Mouse (Mus musculus) forebrain, embryonic 15.5 days (tissue): ENCODE data around the gene Mlxipl. TPM values are rescaled to one million over a fixed set of nuclear protein-coding genes. Genes with fewer than 3 reads are reported as not detected.
A peak's percentile ranks its signal among the peaks of the same experiment; 100 is the strongest.

Source experiments
- ATAC-seq: fragments of 200-750 bp; cut with Nextera tagmentation; replicated peaks from 2 replicates; pipeline ENCODE4 v1.8.0; 2017; ENCODE audit warnings: mild to moderate bottlenecking, moderate TSS enrichment, moderate library complexity
- H3K27ac ChIP-seq: fragments of 300-500 bp; sonication (generic); replicated peaks from 2 replicates; pipeline ENCODE4 v1.5.1; 2015; ENCODE audit warnings: mild to moderate bottlenecking, inconsistent platforms
- H3K27me3 ChIP-seq: fragments of 300-500 bp; sonication (generic); 2 replicates; pipeline ENCODE4 v1.6.1; 2015; ENCODE audit warnings: inconsistent platforms
- H3K36me3 ChIP-seq: fragments of 300-500 bp; sonication (generic); 2 replicates; pipeline ENCODE4 v1.6.1; 2015; ENCODE audit warnings: mild to moderate bottlenecking, inconsistent platforms
- H3K4me1 ChIP-seq: fragments of 300-500 bp; sonication (generic); 2 replicates; pipeline ENCODE4 v1.6.1; 2015; ENCODE audit warnings: inconsistent platforms
- H3K4me2 ChIP-seq: fragments of 300-500 bp; sonication (generic); replicated peaks from 2 replicates; pipeline ENCODE4 v1.6.1; 2015; ENCODE audit warnings: mild to moderate bottlenecking, inconsistent platforms
- H3K4me3 ChIP-seq: fragments of 300-500 bp; sonication (generic); 2 replicates; pipeline ENCODE4 v1.5.1; 2015; ENCODE audit warnings: mild to moderate bottlenecking, inconsistent platforms
- H3K9ac ChIP-seq: fragments of 300-500 bp; sonication (generic); replicated peaks from 2 replicates; pipeline ENCODE4 v1.6.1; 2015; ENCODE audit warnings: mild to moderate bottlenecking, inconsistent platforms
- H3K9me3 ChIP-seq: fragments of 300-500 bp; sonication (generic); 2 replicates; pipeline ENCODE4 v1.6.1; 2016; ENCODE audit warnings: inconsistent platforms
- WGBS: fragments of 180-500 bp; shearing (Covaris S2); methylation state at CpG from one replicate; pipeline ENCODE4 v1.1.7; 2015; ENCODE audit warnings: mixed read lengths; 5-methylcytosine and 5-hydroxymethylcytosine counted together
- polyA plus RNA-seq: library from polyadenylated mRNA; unstranded; fragments of >200 nt; fragmentation: Nextera tagmentation; extraction: Ambion mirVana; gene quantifications from 2 replicates; pipeline ENCODE4 v1.2.1, GENCODE M21; 2015

Mlxipl gene
- polyA plus RNA-seq, 1 experiment from 2014 or later: 1.4 TPM

DNA sequence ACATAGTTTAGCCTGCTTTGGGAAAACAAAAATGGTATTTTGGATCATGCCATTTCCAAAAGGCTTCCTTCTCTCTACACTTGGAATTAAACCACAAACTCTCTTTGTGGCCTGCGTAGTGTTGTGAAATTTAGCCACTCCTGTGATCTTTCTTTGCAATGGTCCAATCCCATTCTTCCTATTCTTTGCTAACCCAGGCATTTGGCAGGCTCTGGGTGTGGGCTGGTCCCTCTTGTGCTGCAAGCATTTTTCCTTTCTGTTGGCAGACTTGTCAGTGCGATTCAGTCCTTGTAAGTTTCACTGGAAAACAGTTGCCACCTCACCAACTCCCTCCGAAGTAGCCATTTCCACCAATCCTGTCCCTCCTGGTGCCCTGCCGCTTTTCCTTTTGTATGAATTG is 71.5 kb downstream of the Mlxipl start:
- no peak overlapping the region for H3K9ac ChIP-seq
- H3K27me3 ChIP-seq: no peaks in the 10 kb centered on the region
- H3K4me2 ChIP-seq: no peak overlapping the region
- H3K27ac ChIP-seq: no peak overlapping the region
- ATAC-seq: no peak
- WGBS: 84% methylated on average over 4 of the region's 4 CpGs
- H3K36me3 ChIP-seq: peaks cover 48% of the 10 kb centered on the region
- H3K9me3 ChIP-seq: no peaks in the 10 kb centered on the region
- no peak overlapping the region for H3K4me3 ChIP-seq
- no peaks in the 10 kb centered on the region for H3K4me1 ChIP-seq

DNA sequence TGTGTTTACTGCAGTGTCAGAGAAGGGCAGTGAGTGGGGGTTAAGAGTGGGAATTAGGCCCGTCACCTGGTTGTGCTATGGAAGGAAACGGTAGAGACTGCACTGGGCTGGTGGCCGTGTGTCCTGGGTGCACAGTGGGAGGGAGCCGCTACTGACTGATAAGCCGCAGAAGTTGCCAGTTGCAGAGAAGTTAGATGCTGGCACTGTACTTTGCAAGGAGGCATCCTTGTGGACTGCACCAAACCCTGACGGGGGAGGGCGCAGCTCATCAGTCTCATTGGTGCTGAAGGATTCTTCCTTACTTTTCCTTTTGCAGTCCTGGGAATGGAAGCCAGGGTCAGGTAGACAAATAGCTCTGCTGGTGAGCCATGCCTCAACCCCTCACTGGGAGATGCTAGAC is 72.0 kb downstream of the Mlxipl start:
- H3K4me1 ChIP-seq: no peaks in the 10 kb centered on the region
- H3K9ac ChIP-seq: no peak overlapping the region
- 85% methylated on average over 7 of the region's 7 CpGs for WGBS
- no peak overlapping the region for H3K4me2 ChIP-seq
- no peaks in the 10 kb centered on the region for H3K27me3 ChIP-seq
- H3K27ac ChIP-seq: no peak overlapping the region
- no peak overlapping the region for H3K4me3 ChIP-seq
- H3K36me3 ChIP-seq: peaks cover 44% of the 10 kb centered on the region
- no peak for ATAC-seq
- no peaks in the 10 kb centered on the region for H3K9me3 ChIP-seq

DNA sequence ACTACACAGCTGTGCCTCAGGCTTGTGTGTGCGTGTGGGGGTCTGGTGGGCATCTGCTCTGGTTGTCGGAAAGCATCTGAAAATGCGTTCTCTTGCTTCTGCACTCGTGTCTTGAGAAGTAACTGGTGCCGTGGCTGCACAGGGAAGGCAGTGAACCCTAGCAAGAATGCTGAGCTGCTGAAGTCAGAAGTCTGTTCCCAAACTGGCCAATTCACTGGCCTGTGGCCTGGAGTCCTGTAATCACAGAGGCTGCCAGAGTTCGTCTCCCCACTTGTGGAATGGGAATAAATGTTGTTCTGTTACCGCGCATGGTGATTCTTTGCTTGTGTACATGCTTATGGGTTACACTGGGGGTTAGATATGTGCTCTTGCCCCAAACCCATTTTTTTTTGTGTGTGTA is 72.7 kb downstream of the Mlxipl start:
- Histone ChIP-seq H3K9me3 (no peaks in the 10 kb centered on the region), H3K9ac (no peak overlapping the region), H3K27ac (no peak overlapping the region), H3K4me3 (no peak overlapping the region), H3K4me2 (no peak overlapping the region), H3K36me3 (peaks cover 37% of the 10 kb centered on the region), H3K27me3 (no peaks in the 10 kb centered on the region), H3K4me1 (no peaks in the 10 kb centered on the region)
- 95% methylated on average over 8 of the region's 8 CpGs for WGBS
- ATAC-seq: no peak

DNA sequence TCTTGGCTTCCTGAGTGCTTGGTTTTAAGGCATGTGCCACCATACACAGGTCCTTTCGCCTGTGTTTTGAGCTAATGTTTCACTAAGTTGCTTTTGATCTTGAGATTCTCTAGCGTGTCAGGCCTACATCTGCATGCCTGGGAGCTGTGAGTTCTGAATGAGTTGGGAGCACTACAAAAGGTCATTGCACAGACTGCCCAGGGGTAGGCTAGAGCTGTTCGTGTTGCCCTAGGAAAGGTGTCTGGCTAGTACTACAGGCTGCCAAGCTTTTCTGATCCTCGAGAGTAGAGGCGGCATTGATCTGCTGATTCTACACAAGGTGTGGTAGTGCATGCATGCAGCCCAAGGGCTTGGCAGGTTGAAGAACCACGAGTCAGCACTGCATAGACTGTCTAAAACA is 73.1 kb downstream of the Mlxipl start:
- H3K9me3 ChIP-seq: no peaks in the 10 kb centered on the region
- H3K4me2 ChIP-seq: no peak overlapping the region
- H3K36me3 ChIP-seq: peaks cover 34% of the 10 kb centered on the region
- H3K4me1 ChIP-seq: no peaks in the 10 kb centered on the region
- no peak for ATAC-seq
- H3K27ac ChIP-seq: no peak overlapping the region
- 90% methylated on average over 6 of the region's 6 CpGs for WGBS
- H3K9ac ChIP-seq: no peak overlapping the region
- H3K27me3 ChIP-seq: no peaks in the 10 kb centered on the region
- no peak overlapping the region for H3K4me3 ChIP-seq

DNA sequence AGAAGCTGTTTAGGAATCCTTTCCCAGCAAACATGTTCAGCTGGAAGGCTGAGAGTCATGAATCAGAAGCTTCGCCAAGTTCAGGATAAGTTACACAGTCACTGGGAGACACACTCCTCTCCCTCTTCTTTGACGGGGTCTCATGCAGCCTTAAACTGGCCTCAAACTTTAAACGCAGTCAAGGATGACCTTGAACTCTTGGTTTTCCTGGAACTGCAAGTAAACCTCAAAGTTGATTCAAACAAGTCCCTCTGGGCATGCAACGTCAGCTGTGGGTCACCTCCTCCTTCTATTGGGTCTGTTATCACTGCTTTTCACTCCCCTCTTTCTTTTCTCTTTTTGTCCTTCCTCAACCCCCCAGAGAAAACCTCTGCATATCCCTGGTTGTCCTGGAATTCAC is 77.2 kb downstream of the Mlxipl start:
- ATAC-seq: no peak
- H3K4me1 ChIP-seq: peaks cover 10% of the 10 kb centered on the region
- H3K9me3 ChIP-seq: no peaks in the 10 kb centered on the region
- H3K4me2 ChIP-seq: no peak overlapping the region
- H3K27me3 ChIP-seq: no peaks in the 10 kb centered on the region
- 89% methylated on average over 4 of the region's 4 CpGs for WGBS
- no peak overlapping the region for H3K9ac ChIP-seq
- H3K27ac ChIP-seq: no peak overlapping the region
- H3K4me3 ChIP-seq: no peak overlapping the region
- H3K36me3 ChIP-seq: peaks cover 6% of the 10 kb centered on the region

DNA sequence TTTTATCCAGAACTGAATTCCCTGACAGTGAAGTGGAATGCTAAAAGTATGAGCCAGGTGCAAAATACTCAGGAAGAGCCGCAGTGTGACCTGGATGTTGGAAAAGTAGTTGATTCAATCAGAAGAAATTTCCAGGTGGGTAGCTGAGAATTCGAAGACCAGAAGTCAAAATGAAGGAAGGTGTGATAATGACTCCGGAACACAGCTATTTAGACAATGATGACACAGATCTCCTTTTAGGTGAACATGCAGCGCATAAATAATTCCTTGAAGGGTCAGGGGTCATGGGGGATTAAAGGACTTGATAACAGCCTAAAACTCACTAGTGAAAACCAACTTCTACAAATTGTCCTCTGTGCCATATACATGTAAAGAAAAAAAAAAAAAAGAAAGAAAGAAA is 77.8 kb downstream of the Mlxipl start:
- WGBS: 95% methylated on average over 4 of the region's 4 CpGs
- peaks cover 10% of the 10 kb centered on the region for H3K4me1 ChIP-seq
- H3K27ac ChIP-seq: peak overlapping the region; percentile 99; the same call in 1 of the 2 replicates
- no peak for ATAC-seq
- H3K27me3 ChIP-seq: no peaks in the 10 kb centered on the region
- no peak overlapping the region for H3K4me3 ChIP-seq
- H3K36me3 ChIP-seq: peaks cover 11% of the 10 kb centered on the region
- H3K9me3 ChIP-seq: no peaks in the 10 kb centered on the region
- no peak overlapping the region for H3K9ac ChIP-seq
- H3K4me2 ChIP-seq: no peak overlapping the region

DNA sequence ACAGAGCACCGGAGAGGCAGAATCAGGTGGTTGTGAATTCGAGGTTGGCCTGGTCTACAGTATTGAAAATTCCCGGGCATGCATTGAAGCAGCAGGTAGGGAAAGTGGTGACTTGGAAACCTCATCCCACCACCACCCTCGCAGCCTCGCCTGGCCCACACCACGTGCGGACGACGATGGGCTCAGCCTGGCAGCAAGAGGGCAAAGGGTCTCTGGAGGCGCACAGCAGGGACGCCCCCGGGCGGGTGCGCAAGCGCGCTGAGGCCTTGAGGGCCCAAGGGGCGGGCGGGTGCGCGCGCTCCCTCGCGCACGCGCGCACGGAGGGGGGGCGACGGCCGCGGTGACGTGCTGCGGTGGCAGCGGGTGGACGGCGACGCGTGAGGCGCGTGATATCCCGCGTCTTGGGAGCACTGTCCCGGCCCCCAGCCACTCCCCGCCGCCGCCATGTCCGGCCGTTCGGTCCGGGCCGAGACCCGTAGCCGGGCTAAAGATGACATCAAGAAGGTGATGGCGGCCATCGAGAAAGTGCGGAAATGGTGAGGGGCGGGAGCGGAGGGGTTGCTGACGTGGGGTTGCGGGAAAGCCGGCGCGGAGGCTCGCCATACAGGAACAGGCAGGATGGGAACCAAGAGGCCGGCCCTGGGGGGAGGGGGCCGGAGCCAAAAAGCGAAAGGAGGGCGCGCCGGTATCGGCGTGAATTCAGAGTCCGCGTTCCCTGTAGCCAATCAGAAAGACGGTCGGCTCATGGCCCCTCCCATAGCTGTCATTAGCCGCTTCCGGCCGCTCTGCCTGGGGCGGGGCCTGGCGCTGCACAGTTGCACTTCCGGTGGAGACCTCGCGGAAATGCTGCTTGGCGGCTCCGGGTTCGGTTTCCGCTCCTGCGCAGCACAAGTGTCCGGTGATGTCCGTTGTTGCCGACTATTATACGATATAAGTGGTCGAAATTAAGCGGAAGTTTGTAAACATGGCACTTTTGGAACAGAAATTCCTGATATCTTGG is 78.7 kb downstream of the Mlxipl start, which contains the start of gene Bcl7b:
Gene Bcl7b (plus strand): TSS at position 221 of the 1,000 bp plus-strand sequence.
- H3K9ac ChIP-seq: peak within 1 kb of the TSS; percentile 78
- peaks cover 20% of the 10 kb centered on the region for H3K36me3 ChIP-seq
- peak within 1 kb of the TSS; percentile 99 for H3K27ac ChIP-seq
- H3K4me3 ChIP-seq: peak within 1 kb of the TSS; percentile 61
- peak within 1 kb of the TSS; percentile 91 for H3K4me2 ChIP-seq
- no peaks in the 10 kb centered on the region for H3K9me3 ChIP-seq
- WGBS: 2% methylated on average over 84 of the region's 95 CpGs
- no peaks in the 10 kb centered on the region for H3K27me3 ChIP-seq
- peak; percentile 99 for ATAC-seq
- H3K4me1 ChIP-seq: peaks cover 10% of the 10 kb centered on the region

DNA sequence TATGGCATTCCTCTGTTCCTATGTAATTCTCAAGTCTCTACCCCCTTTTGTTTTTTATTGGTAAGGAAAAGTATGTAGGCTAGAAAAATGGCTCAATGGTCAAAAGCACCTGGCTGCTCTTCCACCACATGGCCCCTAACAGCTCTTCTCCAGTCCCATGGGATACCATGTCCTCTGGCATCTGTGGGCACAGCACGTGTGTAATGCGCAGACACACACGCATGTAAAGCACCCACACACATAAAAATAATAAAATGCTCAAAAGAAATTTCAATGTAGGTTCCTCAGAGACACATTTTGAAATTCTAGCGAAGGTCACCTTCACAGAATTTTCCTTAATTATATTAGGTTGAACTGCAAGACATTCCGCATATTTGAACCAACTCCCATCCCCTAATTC is 79.8 kb downstream of the Mlxipl start:
- peak overlapping the region; percentile 91 for H3K4me2 ChIP-seq
- no peak for ATAC-seq
- no peaks in the 10 kb centered on the region for H3K9me3 ChIP-seq
- 0 out of 2 replicates have a peak overlapping the region, but pooled peaks have one; percentile 99 for H3K27ac ChIP-seq
- 88% methylated on average over 5 of the region's 5 CpGs for WGBS
- no peaks in the 10 kb centered on the region for H3K27me3 ChIP-seq
- H3K9ac ChIP-seq: peak overlapping the region; percentile 78
- H3K4me1 ChIP-seq: peaks cover 10% of the 10 kb centered on the region
- H3K36me3 ChIP-seq: peaks cover 29% of the 10 kb centered on the region
- H3K4me3 ChIP-seq: peak overlapping the region; percentile 61

DNA sequence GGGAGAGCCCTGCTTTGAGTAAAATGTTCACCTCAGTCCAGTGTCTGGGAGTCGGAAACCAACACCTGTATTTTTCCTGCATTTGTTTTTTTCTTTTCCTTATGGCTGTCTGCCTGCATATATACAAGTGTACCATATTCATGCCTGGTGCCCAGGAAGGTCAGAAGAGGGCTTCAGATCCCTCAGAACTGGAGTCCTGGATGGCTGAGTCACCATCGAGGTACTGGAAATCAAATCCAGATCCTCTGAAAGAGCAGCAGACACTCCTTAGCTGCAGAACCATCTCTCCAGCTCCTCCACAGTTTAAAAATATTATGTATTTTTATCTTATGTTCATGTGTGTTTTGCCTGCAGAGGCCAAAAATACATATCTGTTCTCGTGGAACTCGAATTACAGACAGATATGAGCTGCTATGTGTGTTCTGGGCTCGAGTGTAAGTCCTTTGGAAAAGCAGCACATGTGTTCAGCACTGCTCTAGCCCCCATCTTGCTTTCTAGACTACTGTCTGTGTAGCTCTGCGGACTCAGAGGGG is 82.1 kb downstream of the Mlxipl start:
- WGBS: 98% methylated on average over 6 of the region's 6 CpGs

DNA sequence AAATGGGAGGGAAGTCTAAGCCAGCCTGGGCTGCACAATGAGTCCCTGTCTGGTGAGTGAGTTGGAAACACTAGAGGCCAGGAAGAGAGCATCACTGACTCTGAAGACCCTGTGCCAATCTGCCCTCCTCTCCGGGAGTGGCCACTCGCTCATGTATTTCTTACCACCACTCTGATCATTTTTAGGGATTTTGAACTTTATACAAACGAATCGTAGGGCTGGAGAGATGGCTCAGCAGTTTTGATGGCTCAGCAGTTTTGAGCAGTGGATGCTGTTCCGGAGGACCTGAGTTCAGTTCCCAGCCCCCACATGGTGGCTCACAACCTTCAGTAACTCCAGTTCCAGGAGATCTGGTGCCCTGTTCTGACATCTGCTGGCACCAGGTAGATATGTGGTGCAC is 83.3 kb downstream of the Mlxipl start:
- no peak overlapping the region for H3K27ac ChIP-seq
- peaks cover 10% of the 10 kb centered on the region for H3K4me1 ChIP-seq
- WGBS: 93% methylated on average over 5 of the region's 5 CpGs
- H3K27me3 ChIP-seq: no peaks in the 10 kb centered on the region
- no peak overlapping the region for H3K4me2 ChIP-seq
- no peak overlapping the region for H3K9ac ChIP-seq
- peaks cover 56% of the 10 kb centered on the region for H3K36me3 ChIP-seq
- ATAC-seq: no peak
- H3K4me3 ChIP-seq: no peak overlapping the region
- no peaks in the 10 kb centered on the region for H3K9me3 ChIP-seq

More for the DNA sequence above, 82.1 kb downstream of the Mlxipl start:
- Histone ChIP-seq H3K27me3 (no peaks in the 10 kb centered on the region), H3K9ac (no peak overlapping the region), H3K9me3 (no peaks in the 10 kb centered on the region), H3K27ac (no peak overlapping the region), H3K4me2 (no peak overlapping the region), H3K36me3 (peaks cover 45% of the 10 kb centered on the region), H3K4me1 (peaks cover 10% of the 10 kb centered on the region), H3K4me3 (no peak overlapping the region)
- no peak for ATAC-seq

DNA sequence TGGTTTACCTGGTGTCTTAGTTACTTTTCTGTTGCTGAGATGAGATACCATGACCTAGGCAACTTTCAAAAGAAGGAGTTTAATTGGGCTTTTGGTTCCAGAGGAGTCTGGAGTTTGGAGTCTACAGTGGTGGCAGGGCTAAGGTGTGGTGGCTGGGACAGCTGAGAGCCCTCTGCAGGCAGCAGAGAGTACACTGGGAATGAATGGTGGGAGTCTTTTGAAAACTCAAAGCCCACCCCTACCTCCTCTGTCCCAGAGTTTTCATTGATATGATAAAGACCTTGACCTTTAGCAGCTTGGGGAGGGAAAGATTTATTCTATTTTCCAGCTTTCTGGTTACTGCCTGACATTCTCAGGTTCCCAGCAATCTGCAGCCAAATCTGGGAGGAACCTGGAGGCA is 85.4 kb downstream of the Mlxipl start:
- no peaks in the 10 kb centered on the region for H3K9me3 ChIP-seq
- no peak overlapping the region for H3K4me3 ChIP-seq
- H3K36me3 ChIP-seq: peaks cover 75% of the 10 kb centered on the region
- H3K4me2 ChIP-seq: no peak overlapping the region
- no peak for ATAC-seq
- no peaks in the 10 kb centered on the region; the same call in 1 of the 2 replicates for H3K4me1 ChIP-seq
- H3K27ac ChIP-seq: no peak overlapping the region
- H3K9ac ChIP-seq: no peak overlapping the region
- H3K27me3 ChIP-seq: no peaks in the 10 kb centered on the region

DNA sequence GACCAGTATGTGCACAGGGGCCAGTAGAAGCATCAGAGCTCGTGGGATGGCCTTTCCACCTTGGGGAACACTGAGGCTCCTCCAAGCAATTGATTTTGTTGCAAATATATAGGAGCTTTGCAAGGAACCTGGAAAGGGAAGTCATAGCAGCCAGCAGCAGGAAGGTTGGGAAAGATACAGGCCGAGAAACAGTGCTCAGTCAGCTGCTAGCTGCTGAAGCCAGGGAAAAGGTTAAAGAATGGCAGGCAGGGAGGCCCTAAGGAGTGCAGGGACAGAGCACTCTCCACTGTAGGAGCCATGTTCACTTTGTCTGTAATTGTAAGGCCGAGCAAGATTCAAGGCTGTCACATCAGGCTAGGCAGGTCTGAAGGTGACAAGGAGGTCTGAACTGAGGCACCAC is 88.8 kb downstream of the Mlxipl start:
- H3K4me2 ChIP-seq: no peak overlapping the region
- peaks cover 81% of the 10 kb centered on the region for H3K36me3 ChIP-seq
- no peaks in the 10 kb centered on the region for H3K4me1 ChIP-seq
- H3K9ac ChIP-seq: no peak overlapping the region
- no peak for ATAC-seq
- no peak overlapping the region for H3K4me3 ChIP-seq
- 83% methylated on average over 3 of the region's 3 CpGs for WGBS
- no peaks in the 10 kb centered on the region for H3K9me3 ChIP-seq
- no peaks in the 10 kb centered on the region for H3K27me3 ChIP-seq
- H3K27ac ChIP-seq: no peak overlapping the region
